Mouse (Mus musculus) cortical plate, adult 2 months (tissue): ENCODE results near the gene Eps15l1.

Experiments used
- CTCF ChIP-seq: fragments of 200-500 bp; IDR thresholded peaks from 2 replicates; pipeline ENCODE4 v1.5.1; 2011; ENCODE audit warnings: mild to moderate bottlenecking, control low read depth, low read length; ENCODE audit not compliant: insufficient read depth; ENCODE audit errors: extremely low read depth
- POLR2A ChIP-seq: fragments of 200-500 bp; IDR thresholded peaks from 2 replicates; pipeline ENCODE4 v1.6.1; 2011; ENCODE audit warnings: mild to moderate bottlenecking, low read length, control low read depth; ENCODE audit not compliant: insufficient read depth; ENCODE audit errors: extremely low read depth

DNA sequence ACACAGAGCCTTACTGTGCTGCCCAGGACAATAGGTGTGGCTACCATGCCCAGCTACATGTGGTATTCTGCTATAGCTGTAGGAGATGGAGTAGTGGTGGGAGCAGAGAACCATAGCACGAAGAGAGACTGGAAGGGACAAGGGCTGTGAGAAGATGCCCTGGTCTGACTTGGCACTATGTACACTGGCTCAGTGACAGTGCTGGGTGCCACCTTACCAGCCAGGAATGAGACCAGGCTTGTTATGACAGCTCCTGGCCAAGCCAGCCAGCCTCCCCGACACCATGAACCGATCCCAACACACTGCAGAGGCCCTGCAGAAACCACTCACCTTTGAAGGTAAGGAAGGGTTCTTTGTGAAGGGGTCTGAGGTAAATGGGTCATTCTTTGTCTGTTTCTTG is 49.9 kb downstream of the Eps15l1 start:
- TF ChIP-seq CTCF (no peak), POLR2A (no peak)
